Mouse (Mus musculus) spleen, postnatal 0 days (tissue): ENCODE results near the gene Naa16. TPM values are rescaled to one million over a fixed set of nuclear protein-coding genes. Genes with fewer than 3 reads are reported as not detected.

ENCODE experiments used
- polyA plus RNA-seq: library from polyadenylated mRNA; unstranded; fragments of >200 nt; fragmentation: Nextera tagmentation; extraction: Ambion mirVana; gene quantifications from 2 replicates; pipeline ENCODE4 v1.2.1, GENCODE M21; 2015

Naa16 gene
- 36.6 and 39.9 TPM in 2 replicates for polyA plus RNA-seq

DNA sequence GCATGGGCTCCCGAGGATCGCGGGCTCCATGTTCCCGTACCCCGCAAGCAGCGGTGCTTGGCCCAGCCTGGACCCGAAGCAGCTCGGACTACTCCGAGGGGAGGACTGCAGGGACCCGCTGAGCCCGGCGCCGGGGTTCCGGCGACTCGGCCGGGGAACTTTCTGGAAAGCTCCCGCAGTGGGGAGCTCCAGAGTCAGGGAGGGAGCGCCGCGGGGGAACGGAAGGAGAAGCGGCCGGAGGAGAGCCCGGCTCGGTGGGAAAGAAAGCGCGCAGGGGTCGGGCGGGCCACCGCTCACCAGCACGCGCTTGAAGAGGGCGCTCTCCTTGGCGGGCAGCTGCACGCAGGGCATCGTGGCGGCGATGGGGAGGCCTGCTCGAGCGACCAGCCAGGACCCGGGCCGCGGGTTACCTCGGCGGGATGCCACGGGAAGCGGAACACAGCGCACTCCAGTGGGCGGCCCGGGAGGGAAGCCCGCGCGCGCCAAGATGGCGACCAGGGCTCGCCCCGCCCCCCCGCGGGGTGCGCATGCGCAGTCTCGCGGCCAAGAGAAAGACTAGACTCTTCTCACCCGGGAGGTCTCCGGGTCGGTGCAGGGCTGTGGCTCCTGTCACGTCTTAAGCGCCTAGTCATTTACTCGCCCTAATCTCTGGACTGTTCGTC is at the start of gene Naa16:
Gene Naa16, minus strand, starts transcription at position 514 of the 662 bp plus-strand sequence.

DNA sequence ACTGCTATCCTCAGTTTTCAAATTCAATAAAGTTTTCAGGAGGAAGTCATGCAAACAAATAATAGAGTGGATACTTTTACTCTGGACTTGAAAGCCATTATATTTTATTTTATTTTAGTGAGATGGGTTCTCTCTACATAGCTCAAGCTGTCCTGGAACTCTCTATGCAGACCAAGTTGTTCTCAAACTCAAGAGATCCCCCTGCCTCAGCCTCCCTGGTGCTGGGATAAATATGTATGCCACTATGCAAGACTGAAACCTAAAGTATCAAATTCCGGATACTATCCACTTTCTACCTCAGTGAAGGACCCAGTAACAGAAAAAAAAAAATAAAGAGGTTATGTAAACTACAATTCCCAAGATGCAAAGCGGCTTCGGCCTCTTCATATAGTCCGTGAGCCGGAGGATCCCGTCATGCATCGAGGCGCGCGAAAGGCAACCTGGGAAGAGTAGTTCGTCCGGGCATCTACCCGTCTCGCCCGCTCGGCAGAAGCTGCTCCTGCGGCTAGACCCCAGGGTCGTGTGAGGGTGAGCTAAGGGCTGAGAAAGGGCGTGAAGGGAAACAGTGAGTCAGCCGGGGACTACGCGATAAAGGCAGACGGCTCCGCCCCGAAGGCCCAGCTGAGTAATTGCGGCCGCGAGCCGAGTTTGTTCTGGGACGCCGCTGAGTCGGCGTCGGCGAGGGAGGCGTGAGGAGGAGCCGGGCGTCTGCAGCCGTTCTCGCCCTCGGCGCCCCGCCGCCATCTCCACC is 35.6 kb upstream of the Naa16 start, which contains the start of gene Kbtbd7:
Gene Kbtbd7, plus strand, starts transcription at position 533 of the 751 bp plus-strand sequence.

DNA sequence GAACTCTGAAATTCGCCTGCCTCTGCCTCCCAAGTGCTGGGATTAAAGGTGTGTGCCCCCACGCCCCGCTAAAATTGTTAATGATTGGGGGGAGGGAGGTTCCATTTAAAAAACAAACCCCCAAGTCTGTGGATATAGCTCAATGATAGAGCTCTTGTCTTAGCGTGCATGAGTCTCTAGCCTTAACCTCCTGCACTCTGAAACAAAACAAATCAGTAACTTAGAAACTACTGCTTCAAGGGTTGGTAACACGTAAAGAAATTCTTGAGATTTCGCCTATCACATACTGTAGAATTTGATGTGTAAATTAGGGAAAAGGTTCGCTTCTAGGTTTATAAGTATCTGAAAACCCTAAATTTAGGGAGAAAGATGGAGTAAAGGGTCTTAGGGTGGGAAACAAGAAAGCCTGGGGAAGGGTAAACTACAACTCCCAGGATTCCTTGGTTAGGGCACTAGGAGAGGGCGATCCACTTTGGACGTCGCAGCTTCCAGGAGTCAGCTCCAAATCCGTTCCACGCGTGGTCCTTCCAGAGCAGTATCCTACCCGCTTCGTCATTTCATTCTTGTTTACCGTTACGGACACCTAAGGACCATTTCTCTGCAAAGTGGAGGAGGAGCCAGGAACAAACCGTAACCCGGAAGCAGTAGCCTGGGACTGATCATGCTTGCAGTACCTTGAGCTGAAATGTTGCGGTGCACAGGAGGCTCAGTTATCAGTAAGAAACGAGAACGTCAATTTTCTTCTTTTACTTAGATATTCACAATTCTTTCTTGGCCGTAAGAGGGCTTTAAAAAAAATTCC is 6.9 kb upstream of the Naa16 start, which contains the start of gene Mtrf1:
Gene Mtrf1, plus strand, starts transcription at position 452 of the 802 bp plus-strand sequence.

DNA sequence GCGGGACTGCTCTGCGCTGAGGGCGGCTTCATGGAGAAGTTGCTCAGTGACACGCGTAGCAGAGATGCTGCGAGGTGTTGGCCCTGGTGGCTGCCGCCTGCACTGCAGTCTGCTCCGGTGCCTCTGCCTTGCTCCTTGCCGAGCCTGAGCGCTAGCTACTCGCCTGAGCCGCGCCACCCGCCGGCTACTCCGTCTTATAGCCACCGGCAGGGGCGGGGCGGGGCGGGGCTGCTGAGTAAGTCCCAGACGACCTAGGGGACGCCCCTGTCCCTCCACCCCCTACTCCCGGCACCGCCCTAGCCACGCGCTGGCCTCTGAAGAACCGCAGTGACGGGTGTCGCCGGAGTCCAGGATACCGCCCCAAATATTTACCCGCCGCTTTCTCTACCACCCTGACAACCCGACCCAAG is 89.1 kb downstream of the Naa16 start, which contains the start of gene Rgcc:
Gene Rgcc, minus strand, starts transcription at position 180 of the 410 bp plus-strand sequence.

Other genes starting within 250 kb of the Naa16 start
- not detected in 2 replicates for gene Zfp957, start 143.4 kb downstream of the Naa16 start, polyA plus RNA-seq
- gene Rgcc, start 89.1 kb downstream of the Naa16 start, polyA plus RNA-seq = 281 and 328 TPM in 2 replicates
- gene Mtrf1, start 7.0 kb upstream of the Naa16 start, polyA plus RNA-seq = 6.0 and 6.2 TPM in 2 replicates
- gene Kbtbd7, start 35.7 kb upstream of the Naa16 start, polyA plus RNA-seq = 4.3 and 4.5 TPM in 2 replicates
- 3.6 and 4.8 TPM in 2 replicates for gene Kbtbd6, start 61.1 kb upstream of the Naa16 start, polyA plus RNA-seq
- 20.6 and 24.2 TPM in 2 replicates for gene Elf1, start 90.4 kb upstream of the Naa16 start, polyA plus RNA-seq
- 24.5 and 27.2 TPM in 2 replicates for gene Wbp4, start 90.7 kb upstream of the Naa16 start, polyA plus RNA-seq
- 54.4 and 56.6 TPM in 2 replicates for gene Sugt1, start 196.9 kb upstream of the Naa16 start, polyA plus RNA-seq